Mouse (Mus musculus) bone marrow macrophage, adult 2 months (primary cell): ENCODE results near the gene Olfr466.

Experiments used
- CTCF ChIP-seq: IDR thresholded peaks from 2 replicates; pipeline ENCODE4 v1.5.1; 2012; ENCODE audit warnings: low read depth, mild to moderate bottlenecking, low read length, moderate library complexity
- POLR2A ChIP-seq: IDR thresholded peaks from 2 replicates; pipeline ENCODE4 v1.6.1; 2012; ENCODE audit warnings: mild to moderate bottlenecking, low read depth, low read length, borderline replicate concordance

- no peak for TF ChIP-seq CTCF
- no peak for TF ChIP-seq POLR2A
These were observed 49.4 kb upstream of the Olfr466 start for GRCm38 (mm10) chr13:65100678-65101077.
